Comparison of ENCODE assay signal across 9 mouse cellular contexts in the genomic region with DNA sequence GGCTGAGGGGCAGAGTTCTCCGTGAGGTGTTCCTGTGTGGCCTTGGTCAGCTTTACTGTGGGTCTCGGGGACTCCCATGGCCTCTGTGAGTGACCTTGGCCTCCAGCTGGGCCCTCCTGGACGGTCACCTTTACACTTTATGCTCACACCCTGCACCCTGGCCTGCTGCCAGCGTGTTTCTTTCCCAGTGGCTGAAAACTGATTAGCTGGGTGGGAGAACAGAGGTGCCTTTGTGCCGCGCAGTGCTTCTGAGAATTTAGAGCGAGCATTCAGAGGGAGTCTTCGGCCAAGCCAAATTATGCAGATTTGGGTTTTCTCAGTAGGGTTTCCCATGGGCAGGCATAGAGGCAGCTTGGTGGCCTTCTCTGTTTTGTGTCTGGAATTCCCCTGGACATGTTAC. TPM values are rescaled to one million over a fixed set of nuclear protein-coding genes. Genes with fewer than 3 reads are reported as not detected.
DNase-seq lines count a peak whose midpoint lies in the region; ATAC-seq and TF ChIP-seq lines count a peak whose summit lies in the region.
"Had no signal": no experiment of that assay in that cellular context is flagged by ENCODE, and none has a peak within 500 bp of the region (broad histone marks: within the 10 kb centered on the region; RNA-seq: fewer than 3 reads in every experiment).

No protein-coding gene starts in this region.

- H3K27me3 ChIP-seq in heart, embryonic 12.5 days (replicated peaks) = no peaks in the 10 kb centered on the region
- no peaks in the 10 kb centered on the region for H3K27me3 ChIP-seq in CH12.LX (replicated peaks)
- no peaks in the 10 kb centered on the region for H3K27me3 ChIP-seq in hindbrain, embryonic 12.5 days
- no peaks in the 10 kb centered on the region for H3K27me3 ChIP-seq in limb, embryonic 10.5 days (ENCODE audit: low read depth, poor library complexity, severe bottlenecking)

- dilution Hi-C loops in CH12.LX (cut with MboI; ENCODE audit: extremely low pct_ligation_motif_present, extremely low pct_unique_long_range_greater_than_20kb, low sequenced_read_pairs) = no loop called here

- 31% methylated on average over 8 of the region's 8 CpGs for WGBS in heart, embryonic 12.5 days
- 58% methylated on average over 8 of the region's 8 CpGs for WGBS in hindbrain, embryonic 12.5 days
- 89% methylated on average over 8 of the region's 8 CpGs for WGBS in limb, embryonic 10.5 days

- no peak for DNase-seq in heart, postnatal 25 days (ENCODE audit: low spot score)
- DNase-seq in CH12.LX (ENCODE audit: extremely low read depth) (no peak), adipocyte (ENCODE audit: low spot score) (no peak)
- no peak for DNase-seq in limb, embryonic 10.5 days (ENCODE audit: low spot score)
- no peak for DNase-seq in T-cell, adult 2 months (ENCODE audit: low spot score)
- no peak for DNase-seq in left cerebral cortex, adult 11 months (ENCODE audit: low spot score)
- DNase-seq: adrenal gland, postnatal 14 days had no signal

- no peak overlapping the region for H3K4me2 ChIP-seq in heart, embryonic 12.5 days
- peak overlapping the region; percentile 26; the same call in 1 of the 2 replicates for H3K4me2 ChIP-seq in CH12.LX (ENCODE audit: insufficient read depth, low read depth, poor library complexity, severe bottlenecking)
- no peak overlapping the region for H3K4me2 ChIP-seq in hindbrain, embryonic 12.5 days (replicated peaks)

- no peak for ATAC-seq in heart, embryonic 12.5 days (ENCODE audit: insufficient number of reproducible peaks, low FRiP score)
- ATAC-seq in hindbrain, embryonic 12.5 days (ENCODE audit: low FRiP score) = peak; percentile 53; the same call in 1 of the 2 replicates

- H3K79me2 ChIP-seq in CH12.LX (replicated peaks; ENCODE audit: control insufficient read depth, extremely low read depth, insufficient read depth, poor library complexity, severe bottlenecking) = no peaks in the 10 kb centered on the region

- no peak for TF ChIP-seq RAD21 in CH12.LX (IDR thresholded peaks at IDR 0.05; ENCODE audit: low read depth, low read length)

- no peaks in the 10 kb centered on the region for H3K9me3 ChIP-seq in heart, embryonic 12.5 days (replicated peaks)
- H3K9me3 ChIP-seq in CH12.LX (replicated peaks; ENCODE audit: low read length) = no peaks in the 10 kb centered on the region
- no peaks in the 10 kb centered on the region for H3K9me3 ChIP-seq in hindbrain, embryonic 12.5 days (replicated peaks)
- no peaks in the 10 kb centered on the region for H3K9me3 ChIP-seq in limb, embryonic 10.5 days (replicated peaks)

- TF ChIP-seq EP300 in CH12.LX (IDR thresholded peaks at IDR 0.05; ENCODE audit: low read length) = no peak

- peaks cover 51% of the 10 kb centered on the region for H3K4me1 ChIP-seq in heart, embryonic 12.5 days (replicated peaks)
- peaks cover 9 to 13% of the 10 kb centered on the region in 2 experiments; a peak in 2 of 4 replicates for H3K4me1 ChIP-seq in CH12.LX (ENCODE audit: control insufficient read depth in 1 of 2, insufficient read depth in 2 of 2)
- H3K4me1 ChIP-seq in hindbrain, embryonic 12.5 days = peaks cover 25% of the 10 kb centered on the region
- H3K4me1 ChIP-seq in limb, embryonic 10.5 days = peaks cover 3% of the 10 kb centered on the region; the same call in 1 of the 2 replicates

- peak overlapping the region; percentile 89 for H3K27ac ChIP-seq in heart, embryonic 12.5 days (ENCODE audit: poor library complexity, severe bottlenecking)
- no peak overlapping the region for H3K27ac ChIP-seq in CH12.LX (ENCODE audit: insufficient read depth, low read depth)
- H3K27ac ChIP-seq in hindbrain, embryonic 12.5 days = peak overlapping the region; percentile 80
- peak overlapping the region; percentile 27; the same call in 1 of the 2 replicates for H3K27ac ChIP-seq in limb, embryonic 10.5 days

- no peak for TF ChIP-seq CTCF in CH12.LX (conservative IDR thresholded peaks at IDR 0.05 in 1 of 2, IDR thresholded peaks at IDR 0.05 in 1 of 2; ENCODE audit: low read depth in 2 of 2, low read length in 2 of 2)

- H3K4me3 ChIP-seq in heart, embryonic 12.5 days = no peak overlapping the region
- no peak overlapping the region for H3K4me3 ChIP-seq in CH12.LX (replicated peaks in 1 of 3; ENCODE audit: low read depth in 2 of 3, low read length in 2 of 3, poor library complexity in 1 of 3)
- H3K4me3 ChIP-seq in hindbrain, embryonic 12.5 days = no peak overlapping the region
- no peak overlapping the region for H3K4me3 ChIP-seq in limb, embryonic 10.5 days

- in situ Hi-C loops in CH12.LX (cut with MboI; ENCODE audit: low pct_ligation_motif_present, low pct_unique_long_range_greater_than_20kb, low sequenced_read_pairs) = no loop called here

- peaks cover 13% of the 10 kb centered on the region for H3K36me3 ChIP-seq in heart, embryonic 12.5 days
- peaks cover 5 to 18% of the 10 kb centered on the region in 2 experiments for H3K36me3 ChIP-seq in CH12.LX (replicated peaks in 1 of 2; ENCODE audit: control insufficient read depth in 1 of 2, insufficient read depth in 1 of 2, low read length in 1 of 2)
- H3K36me3 ChIP-seq in hindbrain, embryonic 12.5 days = peaks cover 28% of the 10 kb centered on the region
- peaks cover 13% of the 10 kb centered on the region for H3K36me3 ChIP-seq in limb, embryonic 10.5 days

- intact Hi-C loops in heart, postnatal 25 days (cut with DNase I) = loop anchor here (5.0 kb wide), 1 partner anchor 108 kb away; no protein-coding TSS in a partner anchor

- H3K9ac ChIP-seq in heart, embryonic 12.5 days = 0 out of 2 replicates have a peak overlapping the region, but pooled peaks have one; percentile 4
- H3K9ac ChIP-seq in CH12.LX (ENCODE audit: insufficient read depth, low read depth) = no peak overlapping the region
- H3K9ac ChIP-seq in hindbrain, embryonic 12.5 days = no peak overlapping the region

- no peak for TF ChIP-seq POLR2A in CH12.LX (IDR thresholded peaks at IDR 0.05; ENCODE audit: low read depth, low read length)

TF ChIP-seq in CH12.LX, 34 proteins besides CTCF, POLR2A, EP300 and RAD21:
- TF ChIP-seq MEF2A (IDR thresholded peaks at IDR 0.05; ENCODE audit: borderline replicate concordance, low read depth, low read length) (no peak), IRF4 (IDR thresholded peaks at IDR 0.05; ENCODE audit: low read depth, low read length) (peak; percentile 23; the same call in 1 of the 2 replicates), BHLHE40 (IDR thresholded peaks at IDR 0.05; ENCODE audit: low read depth, low read length) (peak; percentile 21; the same call in 1 of the 2 replicates)

RNA-seq across cellular contexts. Expression of gene Pard6b, which starts 14.3 kb away (rescaled TPM):
- polyA plus RNA-seq in heart, embryonic 12.5 days (2016; fragmentation: Nextera tagmentation; extraction: Ambion mirVana) = 13.0 and 13.2 TPM in 2 replicates
- 1 to 10 TPM; 3.1 to 3.4 TPM for total RNA-seq in heart, postnatal 25 days (2021)
- 2.1 and 2.8 TPM in 2 replicates for total RNA-seq in CH12.LX (2012; rRNA removed)
- 1.2 TPM in 2 replicates for total RNA-seq in CH12.LX (2014; rRNA removed)
- 1.1 and 1.3 TPM in 2 replicates for polyA plus RNA-seq in CH12.LX (2012; ENCODE audit: insufficient read length, low read depth)
- 9.6 and 10.9 TPM in 2 replicates for polyA plus RNA-seq in hindbrain, embryonic 12.5 days (2016; fragmentation: Nextera tagmentation; extraction: Ambion mirVana)
- polyA plus RNA-seq in limb, embryonic 10.5 days (2016; fragmentation: Nextera tagmentation; extraction: Ambion mirVana) = 4.5 and 6.0 TPM in 2 replicates
